In the genomic region with DNA sequence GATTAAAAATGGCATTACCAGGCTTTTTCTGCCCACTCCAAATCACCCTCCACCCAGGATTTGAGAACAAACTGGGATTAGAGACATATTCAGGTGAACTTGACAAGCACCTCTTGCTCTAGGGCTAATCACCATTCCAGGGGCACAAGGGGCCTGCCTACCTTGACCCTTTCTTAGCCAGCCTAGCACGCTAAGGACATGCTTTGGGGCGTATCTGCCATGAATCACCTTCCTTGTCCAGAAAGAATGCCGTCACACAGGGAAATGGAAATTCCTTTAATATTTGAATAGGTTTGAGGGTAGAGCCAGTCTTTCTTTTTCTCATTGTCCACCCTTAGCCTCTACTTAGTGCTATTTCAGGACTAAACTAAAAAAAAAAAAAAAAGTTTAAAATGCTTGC, we compare ENCODE assay signal across 16 mouse cellular contexts.
DNase-seq lines count a peak whose midpoint lies in the region; ATAC-seq and TF ChIP-seq lines count a peak whose summit lies in the region.
"Had no signal": no experiment of that assay in that cellular context is flagged by ENCODE, and none has a peak within 500 bp of the region (broad histone marks: within the 10 kb centered on the region; RNA-seq: fewer than 3 reads in every experiment).

No protein-coding gene starts in this region.

- H3K4me1 ChIP-seq in limb, embryonic 12.5 days (replicated peaks), result peaks cover 19% of the 10 kb centered on the region
- H3K4me1 ChIP-seq in limb, embryonic 10.5 days, result peaks cover 37% of the 10 kb centered on the region
- H3K4me1 ChIP-seq in lung, postnatal 0 days (ENCODE audit: insufficient read depth, low read depth, low read length), result no peaks in the 10 kb centered on the region
- H3K4me1 ChIP-seq in stomach, embryonic 15.5 days, result 0 out of 2 replicates have a peak, but pooled peaks cover 3% of the 10 kb centered on the region
- H3K4me1 ChIP-seq: forebrain, embryonic 15.5 days had no signal

- peak; percentile 41; the same call in 1 of the 2 replicates for TF ChIP-seq EP300 in lung, postnatal 0 days (IDR thresholded peaks at IDR 0.05)

- no peak overlapping the region for H3K9ac ChIP-seq in limb, embryonic 12.5 days (replicated peaks)
- H3K9ac ChIP-seq in lung, postnatal 0 days (replicated peaks; ENCODE audit: low read depth), result no peak overlapping the region
- no peak overlapping the region for H3K9ac ChIP-seq in stomach, embryonic 15.5 days
- H3K9ac ChIP-seq: forebrain, embryonic 15.5 days; heart, embryonic 13.5 days had no signal

- H3K27me3 ChIP-seq in limb, embryonic 12.5 days, result no peaks in the 10 kb centered on the region
- no peaks in the 10 kb centered on the region for H3K27me3 ChIP-seq in limb, embryonic 10.5 days (ENCODE audit: low read depth, poor library complexity, severe bottlenecking)
- no peaks in the 10 kb centered on the region for H3K27me3 ChIP-seq in lung, postnatal 0 days (replicated peaks; ENCODE audit: insufficient read depth, low read length)
- no peaks in the 10 kb centered on the region for H3K27me3 ChIP-seq in stomach, embryonic 15.5 days (replicated peaks)
- H3K27me3 ChIP-seq: forebrain, embryonic 15.5 days; heart, embryonic 13.5 days had no signal

- H3K36me3 ChIP-seq in limb, embryonic 12.5 days, result no peaks in the 10 kb centered on the region
- H3K36me3 ChIP-seq in limb, embryonic 10.5 days, result no peaks in the 10 kb centered on the region
- no peaks in the 10 kb centered on the region for H3K36me3 ChIP-seq in lung, postnatal 0 days (ENCODE audit: insufficient read depth, low read length)
- no peaks in the 10 kb centered on the region for H3K36me3 ChIP-seq in stomach, embryonic 15.5 days
- H3K36me3 ChIP-seq: forebrain, embryonic 15.5 days; heart, embryonic 13.5 days had no signal

- WGBS in limb, embryonic 12.5 days, result 73% methylated on average over 3 of the region's 3 CpGs
- WGBS in limb, embryonic 10.5 days, result 80% methylated on average over 3 of the region's 3 CpGs
- WGBS in lung, postnatal 0 days, result 45% methylated on average over 3 of the region's 3 CpGs
- WGBS in stomach, embryonic 15.5 days, result 50% methylated on average over 3 of the region's 3 CpGs

- no peak for ATAC-seq in limb, embryonic 12.5 days (ENCODE audit: insufficient number of reproducible peaks, insufficient read depth, low FRiP score, low TSS enrichment, low read depth)
- ATAC-seq in lung, postnatal 0 days, result peak; percentile 66
- ATAC-seq in stomach, embryonic 15.5 days (ENCODE audit: insufficient read depth, low FRiP score, low read depth), result 0 out of 2 replicates have a peak, but pooled peaks have one; percentile 12
- ATAC-seq: forebrain, embryonic 15.5 days had no signal

- DNase-seq in limb, embryonic 10.5 days (ENCODE audit: low spot score), result no peak
- peak; percentile 39 for DNase-seq in lung, postnatal 0 days (ENCODE audit: low spot score)
- DNase-seq in lung, postnatal 14 days, result no peak
- DNase-seq in spleen, adult 12 weeks (ENCODE audit: low spot score), result no peak
- DNase-seq in testis, postnatal 10 days (ENCODE audit: low spot score), result no peak
- DNase-seq: adrenal gland, adult 2 months; adrenal gland, postnatal 25 days; cerebellum, adult 18-20 months; cerebellum, adult 9-11 months; cerebellum, postnatal 36 days; gastrocnemius, postnatal 36 days; heart, postnatal 36 days had no signal

- H3K4me2 ChIP-seq in limb, embryonic 12.5 days, result no peak overlapping the region
- H3K4me2 ChIP-seq in lung, postnatal 0 days (replicated peaks; ENCODE audit: low read depth, low read length), result peak overlapping the region; percentile 20
- H3K4me2 ChIP-seq in stomach, embryonic 15.5 days, result no peak overlapping the region
- H3K4me2 ChIP-seq: forebrain, embryonic 15.5 days; heart, embryonic 13.5 days had no signal

- H3K9me3 ChIP-seq in limb, embryonic 12.5 days, result no peaks in the 10 kb centered on the region
- no peaks in the 10 kb centered on the region for H3K9me3 ChIP-seq in limb, embryonic 10.5 days (replicated peaks)
- no peaks in the 10 kb centered on the region for H3K9me3 ChIP-seq in lung, postnatal 0 days (ENCODE audit: low read length)
- H3K9me3 ChIP-seq in stomach, embryonic 15.5 days, result no peaks in the 10 kb centered on the region
- H3K9me3 ChIP-seq: forebrain, embryonic 15.5 days; heart, embryonic 13.5 days had no signal

- H3K27ac ChIP-seq in limb, embryonic 12.5 days, result peak overlapping the region; percentile 53; the same call in 1 of the 2 replicates
- no peak overlapping the region for H3K27ac ChIP-seq in limb, embryonic 10.5 days
- H3K27ac ChIP-seq in lung, postnatal 0 days (ENCODE audit: low read length), result 0 out of 2 replicates have a peak overlapping the region, but pooled peaks have one; percentile 32
- peak overlapping the region; percentile 48; the same call in 1 of the 2 replicates for H3K27ac ChIP-seq in stomach, embryonic 15.5 days
- H3K27ac ChIP-seq: forebrain, embryonic 15.5 days; heart, embryonic 13.5 days had no signal

- no peak overlapping the region for H3K4me3 ChIP-seq in limb, embryonic 12.5 days (replicated peaks)
- H3K4me3 ChIP-seq in limb, embryonic 10.5 days, result no peak overlapping the region
- no peak overlapping the region for H3K4me3 ChIP-seq in lung, postnatal 0 days (ENCODE audit: low read depth, low read length)
- H3K4me3 ChIP-seq in stomach, embryonic 15.5 days (replicated peaks), result no peak overlapping the region
- H3K4me3 ChIP-seq: forebrain, embryonic 15.5 days; heart, embryonic 13.5 days had no signal

- TF ChIP-seq CTCF in lung, postnatal 0 days (IDR thresholded peaks at IDR 0.05), result no peak
